Mouse (Mus musculus): ENCODE data around the gene Hddc3. TPM values are rescaled to one million over a fixed set of nuclear protein-coding genes. Genes with fewer than 3 reads are reported as not detected.
"Not testable (repeated sequence)": the region's sequence is repeated elsewhere in the genome, so short reads cannot be mapped to it uniquely, and the experiment has no call there.

Gene Hddc3
- total RNA-seq, 2 experiments from 2014 or later, result 17.6 to 21.1 TPM

DNA sequence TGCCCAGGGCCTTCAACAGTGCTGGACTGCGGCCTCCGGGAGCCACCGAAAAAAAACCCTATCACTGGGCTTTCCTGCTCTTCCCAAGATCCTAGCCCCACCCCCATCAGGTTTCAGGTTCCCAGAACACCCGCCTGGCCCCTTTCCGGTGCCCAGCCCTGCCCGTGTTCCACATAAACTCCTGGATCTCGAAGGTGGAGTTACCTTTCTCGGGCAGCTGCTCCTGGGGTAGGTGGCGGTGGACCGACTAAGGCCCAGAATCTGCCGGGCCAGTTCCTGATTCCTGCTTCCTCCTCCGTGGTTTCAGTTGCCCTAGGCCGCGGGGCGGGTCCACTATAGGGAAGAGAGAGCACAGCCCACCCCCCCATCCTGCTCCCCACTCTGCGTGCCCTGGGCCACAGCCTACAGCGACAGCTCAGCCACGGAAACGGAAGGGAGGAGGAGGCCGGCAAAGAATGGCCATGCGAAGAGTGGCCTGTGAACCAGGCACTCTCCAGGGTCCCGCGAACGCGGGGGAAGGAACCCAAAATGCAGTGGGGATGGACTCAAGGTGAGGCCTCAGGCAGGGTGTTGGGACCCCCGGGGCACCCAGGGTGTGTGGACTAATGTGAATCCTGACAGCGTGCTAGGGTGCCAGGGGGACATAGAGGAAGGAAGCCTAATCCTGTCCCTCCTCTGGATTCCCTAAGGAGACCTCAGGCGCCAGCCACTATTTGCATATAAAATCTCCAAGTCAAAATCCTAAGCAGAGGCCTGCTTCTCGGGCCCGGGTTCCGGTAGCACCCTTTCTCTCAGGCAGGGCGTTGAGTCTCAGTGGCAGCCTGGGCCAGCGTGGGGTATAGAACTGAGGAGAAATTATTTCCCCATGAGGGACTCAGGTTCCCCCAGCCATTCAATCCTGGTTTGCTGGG is 45.0 kb downstream of the Hddc3 start, which contains the start of gene Fes:
Gene Fes, minus strand, starts transcription at position 314 of the 911 bp plus-strand sequence.
- intact Hi-C loops (cut with DNase I), result loop anchor here (10.0 kb wide), 2 partner anchors 327 to 457 kb away; no protein-coding TSS in a partner anchor
- DNase-seq, result peak; percentile 65 to 68

DNA sequence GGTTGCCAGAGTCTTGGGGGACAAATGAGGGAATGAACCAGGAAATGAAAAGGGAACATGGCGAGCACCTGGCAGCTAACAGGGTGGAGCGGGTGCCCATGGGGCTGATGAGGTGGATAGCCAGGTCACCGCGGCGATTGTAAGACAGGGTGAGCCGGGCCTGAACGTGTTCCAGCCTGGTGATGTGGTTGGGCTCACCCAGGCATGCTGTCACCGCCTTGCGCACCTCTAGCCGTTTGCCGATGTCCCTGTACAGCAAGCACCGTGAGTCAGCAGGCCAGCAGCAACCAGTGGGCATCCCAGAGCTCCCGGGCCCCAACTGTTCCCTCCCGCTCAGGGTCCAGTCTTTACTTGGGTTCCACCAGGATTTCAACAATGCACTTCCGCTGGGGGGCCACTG is 49.2 kb downstream of the Hddc3 start:
- intact Hi-C loops (cut with DNase I), result no loop called here
- DNase-seq, result no peak

DNA sequence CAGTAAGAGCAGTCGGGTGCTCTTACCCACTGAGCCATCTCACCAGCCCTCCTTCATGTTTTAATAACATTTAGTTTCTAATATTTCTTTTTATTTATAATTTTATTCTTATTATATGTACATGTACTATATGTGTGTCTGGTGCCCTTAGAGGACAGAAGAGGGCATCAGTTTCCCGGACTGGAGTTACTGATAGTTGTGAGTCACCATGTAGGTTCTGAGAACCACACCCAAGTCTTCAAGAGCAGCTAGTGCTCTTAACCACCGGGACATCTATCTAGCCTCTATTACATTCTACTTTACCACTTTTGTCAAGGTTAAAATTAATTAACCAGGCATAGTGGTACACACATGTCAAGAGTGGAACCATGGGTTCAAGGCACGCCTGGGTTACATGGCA is 51.7 kb downstream of the Hddc3 start:
- DNase-seq, result no peak
- intact Hi-C loops (cut with DNase I), result no loop called here

DNA sequence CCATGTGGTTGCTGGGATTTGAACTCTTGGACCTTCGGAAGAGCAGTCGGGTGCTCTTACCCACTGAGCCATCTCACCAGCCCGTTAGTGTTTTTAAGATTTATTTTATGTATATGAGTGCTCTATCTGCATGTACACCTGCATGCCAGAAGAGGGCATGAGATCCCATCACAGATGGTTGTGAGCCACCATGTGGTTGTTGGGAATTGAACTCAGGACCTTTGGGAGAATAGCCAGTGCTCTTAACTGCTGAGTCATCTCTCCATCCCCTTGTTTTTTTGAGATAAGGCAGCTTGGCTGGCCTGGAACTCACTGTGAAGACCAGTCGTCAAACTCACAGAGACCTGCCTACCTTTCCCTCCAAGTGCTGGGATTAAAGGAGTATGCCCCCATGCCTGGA is 53.5 kb downstream of the Hddc3 start:
- DNase-seq; intact Hi-C loops (cut with DNase I): not testable (repeated sequence)

DNA sequence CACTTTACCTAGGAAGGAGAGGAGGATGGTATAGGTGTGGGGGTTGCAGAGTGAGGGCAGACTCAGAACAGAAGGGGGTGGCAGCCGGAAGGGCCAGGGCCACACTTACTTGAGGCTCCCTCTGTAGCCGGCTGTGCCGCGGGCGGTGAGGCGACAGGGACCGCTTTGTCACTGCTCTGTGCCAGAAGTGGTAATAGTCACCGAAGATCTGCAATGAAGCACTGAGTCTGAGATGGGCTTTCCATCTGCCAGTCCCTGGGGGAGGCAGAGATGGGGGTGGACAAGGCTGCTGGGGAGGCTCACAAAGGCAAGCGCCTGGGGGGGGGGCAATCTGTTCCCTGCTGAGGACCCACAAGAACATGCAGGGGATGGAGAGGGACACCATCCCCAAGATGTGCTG is 55.1 kb downstream of the Hddc3 start:
- intact Hi-C loops (cut with DNase I), result no loop called here
- no peak for DNase-seq

DNA sequence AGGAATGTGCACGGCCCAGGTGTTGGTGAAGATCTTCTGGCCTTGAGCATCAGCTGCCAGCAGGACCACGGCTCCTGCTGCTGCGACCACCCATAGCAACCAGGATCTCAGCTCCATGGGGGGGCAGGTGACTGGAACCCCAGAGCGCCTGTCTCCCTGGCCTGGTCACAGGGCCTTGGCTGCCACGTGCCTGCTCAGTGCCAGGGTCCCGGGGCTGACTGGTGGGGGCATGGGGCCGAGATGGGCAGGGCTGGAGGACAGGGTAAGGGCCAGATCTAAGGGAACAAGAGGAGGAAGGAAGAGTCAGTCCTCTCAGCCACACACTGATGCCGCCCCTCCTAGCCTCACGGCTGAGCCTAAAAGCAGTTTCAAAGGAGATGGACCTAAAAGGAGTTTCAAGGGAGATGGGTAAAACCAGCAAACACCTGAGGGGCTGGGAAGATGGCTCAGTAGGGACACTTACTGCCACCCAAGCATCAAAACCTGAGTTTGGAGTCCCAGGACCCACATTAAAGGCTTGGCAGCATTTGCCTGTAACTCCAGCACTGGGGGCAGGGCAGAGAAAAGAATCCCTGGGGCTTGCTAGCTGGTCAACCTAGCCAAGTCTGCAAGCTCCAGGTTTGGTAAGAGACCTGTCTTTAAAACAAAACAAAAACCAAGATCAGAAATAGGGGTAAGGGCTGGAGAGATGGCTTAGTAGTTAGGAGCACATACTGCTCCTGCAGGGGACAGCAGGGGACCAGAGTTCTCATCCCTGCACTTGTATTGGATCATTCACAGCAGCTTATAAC is 55.9 kb downstream of the Hddc3 start:
- intact Hi-C loops (cut with DNase I), result no loop called here
- DNase-seq, result no peak

DNA sequence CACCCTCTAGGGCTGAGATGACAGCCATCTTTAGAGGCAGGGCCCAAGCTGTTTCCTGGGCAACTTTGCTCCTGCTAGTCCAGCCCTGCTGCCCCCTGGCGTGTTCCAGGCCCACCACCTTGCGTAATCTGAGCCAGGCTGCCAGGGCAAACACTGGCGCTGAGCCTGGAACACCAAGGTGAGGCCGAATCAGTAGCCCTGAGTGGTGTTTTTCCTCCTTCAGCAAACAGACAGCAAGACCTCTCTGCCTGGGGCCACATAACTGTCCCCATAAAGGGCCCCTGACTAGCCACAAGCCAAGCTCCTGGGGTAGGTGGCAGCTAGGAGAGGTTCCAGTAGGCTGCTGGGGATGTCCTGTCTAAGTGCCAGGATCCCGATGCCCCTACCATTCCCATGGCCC is 57.2 kb downstream of the Hddc3 start:
- DNase-seq, result no peak
- intact Hi-C loops (cut with DNase I), result loop anchor here (5.0 kb wide), 1 partner anchor 47 kb away; no protein-coding TSS in a partner anchor

Other genes with a start within 250 kb of the Hddc3 start
- 100 to 1,000 TPM; 186 to 375 TPM for gene Idh2, start 227.7 kb upstream of the Hddc3 start, total RNA-seq (2021)
- 1 to 10 TPM; 1.6 TPM for gene Sema4b, start 156.3 kb upstream of the Hddc3 start, total RNA-seq (2021)
- 1 to 10 TPM; 4.9 to 8.2 TPM for gene Cib1, start 110.3 kb upstream of the Hddc3 start, total RNA-seq (2021)
- gene Gdpgp1, start 110.2 kb upstream of the Hddc3 start, total RNA-seq (2021), result under 1 TPM; 0.69 to 0.79 TPM
- under 1 TPM; 0.17 to 0.33 TPM for gene Ttll13, start 96.7 kb upstream of the Hddc3 start, total RNA-seq (2021)
- gene Ngrn, start 81.9 kb upstream of the Hddc3 start, total RNA-seq (2021), result 10 to 100 TPM; 16.8 to 20.4 TPM
- gene Vps33b, start 73.5 kb upstream of the Hddc3 start, total RNA-seq (2021), result 1 to 10 TPM; 2.9 to 3.4 TPM
- 1 to 10 TPM; 1.2 to 1.3 TPM for gene Prc1, start 48.7 kb upstream of the Hddc3 start, total RNA-seq (2021)
- 1 to 10 TPM; 5.2 to 9.9 TPM for gene Rccd1, start 18.6 kb upstream of the Hddc3 start, total RNA-seq (2021)
- 10 to 100 TPM in 1 of 2 experiments, 1 to 10 TPM in 1; 9.7 to 12.1 TPM for gene Unc45a, start 2.1 kb upstream of the Hddc3 start, total RNA-seq (2021)
- 100 to 1,000 TPM; 139 to 157 TPM for gene Man2a2, start 28.3 kb downstream of the Hddc3 start, total RNA-seq (2021)
- 1 to 10 TPM; 3.5 to 5.2 TPM for gene Fes, start 44.8 kb downstream of the Hddc3 start, total RNA-seq (2021)
- gene Furin, start 62.3 kb downstream of the Hddc3 start, total RNA-seq (2021), result 10 to 100 TPM; 40.7 to 48.6 TPM
- gene Blm, start 192.0 kb downstream of the Hddc3 start, total RNA-seq (2021), result 1 to 10 TPM in 1 of 2 experiments, under 1 TPM in 1; 0.64 to 1.1 TPM

Measured in gastrocnemius, postnatal 36 days (tissue).